Mouse (Mus musculus) bone marrow macrophage, adult 2 months (primary cell): ENCODE results near the gene Cyb5r4.

Source experiments
- CTCF ChIP-seq: IDR thresholded peaks from 2 replicates; pipeline ENCODE4 v1.5.1; 2012; ENCODE audit warnings: low read depth, mild to moderate bottlenecking, low read length, moderate library complexity
- POLR2A ChIP-seq: IDR thresholded peaks from 2 replicates; pipeline ENCODE4 v1.6.1; 2012; ENCODE audit warnings: mild to moderate bottlenecking, low read depth, low read length, borderline replicate concordance

- no peak for TF ChIP-seq CTCF
- no peak for TF ChIP-seq POLR2A
Measured at GRCm38 (mm10) chr9:86984583-86984982, 37.2 kb upstream of the Cyb5r4 start.
